Mouse (Mus musculus) myocyte (in vitro differentiated cells): ENCODE measurements around the gene Plekhb1. TPM values are rescaled to one million over a fixed set of nuclear protein-coding genes. Genes with fewer than 3 reads are reported as not detected.

ENCODE experiments used
- H3K27me3 ChIP-seq: one replicate; pipeline ENCODE4 v1.6.1; 2011; ENCODE audit not compliant: control insufficient read depth, insufficient read depth, insufficient read length
- H3K36me3 ChIP-seq: one replicate; pipeline ENCODE4 v1.6.1; 2011; ENCODE audit not compliant: control insufficient read depth, insufficient read depth
- H3K4me2 ChIP-seq: one replicate; pipeline ENCODE4 v1.6.1; 2011; ENCODE audit warnings: low read depth, control low read depth
- H3K4me3 ChIP-seq: one replicate; pipeline ENCODE4 v1.5.1; 2011; ENCODE audit warnings: mild to moderate bottlenecking, control low read depth, moderate library complexity
- H3K79me2 ChIP-seq: one replicate; pipeline ENCODE4 v1.6.1; 2011; ENCODE audit not compliant: control insufficient read depth, insufficient read depth
- H3ac ChIP-seq: one replicate; pipeline ENCODE4 v1.6.1; 2011; ENCODE audit not compliant: control insufficient read depth, insufficient read length
- CEBPB ChIP-seq: IDR thresholded peaks from 2 replicates; pipeline ENCODE4 v1.6.1; 2011; ENCODE audit warnings: mild to moderate bottlenecking, moderate library complexity; ENCODE audit not compliant: poor library complexity, insufficient read depth, severe bottlenecking
- E2F4 ChIP-seq: IDR thresholded peaks from one replicate; pipeline ENCODE4 v1.6.1; 2011; ENCODE audit warnings: mild to moderate bottlenecking, control low read depth, moderate library complexity; ENCODE audit not compliant: insufficient read depth
- MAX ChIP-seq: IDR thresholded peaks from one replicate; pipeline ENCODE4 v1.6.1; 2011; ENCODE audit warnings: low read depth, mild to moderate bottlenecking, control low read depth
- MYOD1 ChIP-seq, 3 experiments: IDR thresholded peaks; one replicate each; pipeline ENCODE4 v1.6.1; 2011; ENCODE audit warnings: control low read depth in 2 of 3, low read depth in 2 of 3, mild to moderate bottlenecking in 2 of 3, moderate library complexity in 1 of 3; ENCODE audit not compliant: insufficient read length in 2 of 3, control insufficient read depth in 1 of 3
- MYOG ChIP-seq, 3 experiments: IDR thresholded peaks; one replicate each; pipeline ENCODE4 v1.6.1; 2011; ENCODE audit warnings: control low read depth in 2 of 3, low read depth in 2 of 3, mild to moderate bottlenecking in 2 of 3; ENCODE audit not compliant: insufficient read length in 2 of 3, control insufficient read depth in 1 of 3, insufficient read depth in 1 of 3
- POLR2A ChIP-seq: IDR thresholded peaks from one replicate; pipeline ENCODE4 v1.6.1; 2011; ENCODE audit warnings: low read depth, mild to moderate bottlenecking, control low read depth, moderate library complexity; ENCODE audit not compliant: insufficient read length
- POLR2AphosphoS2 ChIP-seq: IDR thresholded peaks from one replicate; pipeline ENCODE4 v1.6.1; 2011; ENCODE audit warnings: low read depth, control low read depth; ENCODE audit not compliant: insufficient read length
- REST ChIP-seq: IDR thresholded peaks from one replicate; pipeline ENCODE4 v1.6.1; 2011; ENCODE audit warnings: mild to moderate bottlenecking, control low read depth, moderate library complexity; ENCODE audit not compliant: insufficient read depth, insufficient read length
- SRF ChIP-seq: IDR thresholded peaks from one replicate; pipeline ENCODE4 v1.6.1; 2011; ENCODE audit warnings: low read depth; ENCODE audit not compliant: control insufficient read depth, insufficient read length
- TCF12 ChIP-seq: IDR thresholded peaks from one replicate; pipeline ENCODE4 v1.6.1; 2011; ENCODE audit warnings: mild to moderate bottlenecking, control low read depth; ENCODE audit not compliant: poor library complexity, insufficient read depth, severe bottlenecking
- TCF3 ChIP-seq: IDR thresholded peaks from one replicate; pipeline ENCODE4 v1.6.1; 2011; ENCODE audit warnings: low read depth, control low read depth; ENCODE audit not compliant: insufficient read length
- USF1 ChIP-seq: IDR thresholded peaks from one replicate; pipeline ENCODE4 v1.6.1; 2011; ENCODE audit warnings: low read depth, mild to moderate bottlenecking, control low read depth, moderate library complexity
- polyA plus RNA-seq: library from polyadenylated mRNA; unstranded; fragments of >200 nt; fragmentation: generic; extraction: Trizol; gene quantifications from one replicate; pipeline ENCODE4 v1.2.1, GENCODE M21; 2012; ENCODE audit warnings: missing spikeins

Plekhb1 gene
- polyA plus RNA-seq, 1 experiment, result 1.9 TPM

- Histone ChIP-seq H3K4me3 (no peak overlapping the region), H3K79me2 (no peaks in the 10 kb centered on the region), H3ac (no peak overlapping the region), H3K4me2 (no peak overlapping the region), H3K27me3 (no peaks in the 10 kb centered on the region), H3K36me3 (no peaks in the 10 kb centered on the region)
- TF ChIP-seq POLR2AphosphoS2, result no peak
- TF ChIP-seq POLR2A, result no peak
- no peak for TF ChIP-seq TCF3
- TF ChIP-seq MYOD1 (IDR thresholded peaks at IDR 0.05; ENCODE audit: control insufficient read depth in 1 of 3, insufficient read length in 2 of 3, low read depth in 2 of 3), result no peak
- no peak for TF ChIP-seq SRF
- no peak for TF ChIP-seq MYOG (IDR thresholded peaks at IDR 0.05; ENCODE audit: control insufficient read depth in 1 of 3, insufficient read depth in 1 of 3, insufficient read length in 2 of 3, low read depth in 2 of 3)
- TF ChIP-seq CEBPB, result no peak
- no peak for TF ChIP-seq USF1
- no peak for TF ChIP-seq E2F4
- no peak for TF ChIP-seq REST
- TF ChIP-seq MAX, result no peak
- no peak for TF ChIP-seq TCF12
Observed at GRCm38 (mm10) chr7:100678948-100679880, 17.0 kb upstream of the Plekhb1 start.

DNA sequence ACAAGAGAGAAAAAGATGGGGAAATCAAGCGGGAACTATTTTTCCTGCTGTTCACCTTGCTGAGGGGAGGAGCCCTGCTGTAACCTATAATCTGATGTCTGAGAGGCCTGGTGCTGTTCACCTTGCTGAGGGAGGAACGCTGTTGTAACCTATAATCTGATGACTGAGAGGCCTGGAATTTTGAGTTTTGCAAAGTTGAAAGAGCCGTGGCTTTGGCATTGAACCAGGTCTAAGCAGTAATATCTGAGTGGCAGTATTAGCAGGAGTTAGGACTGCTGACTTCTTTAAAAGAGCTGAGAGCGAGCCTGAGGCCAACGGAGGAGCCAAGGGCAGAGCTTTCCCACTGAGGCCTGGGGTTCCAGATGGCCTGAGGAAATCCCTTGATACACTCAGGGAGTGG, 15.8 kb upstream of the Plekhb1 start:
- Histone ChIP-seq H3K79me2 (no peaks in the 10 kb centered on the region), H3K27me3 (no peaks in the 10 kb centered on the region), H3K4me2 (no peak overlapping the region), H3ac (no peak overlapping the region), H3K4me3 (no peak overlapping the region), H3K36me3 (no peaks in the 10 kb centered on the region)
- TF ChIP-seq POLR2AphosphoS2 (no peak), REST (no peak), SRF (no peak), POLR2A (no peak), TCF3 (no peak), MYOG (IDR thresholded peaks at IDR 0.05; ENCODE audit: control insufficient read depth in 1 of 3, insufficient read depth in 1 of 3, insufficient read length in 2 of 3, low read depth in 2 of 3) (no peak)

DNA sequence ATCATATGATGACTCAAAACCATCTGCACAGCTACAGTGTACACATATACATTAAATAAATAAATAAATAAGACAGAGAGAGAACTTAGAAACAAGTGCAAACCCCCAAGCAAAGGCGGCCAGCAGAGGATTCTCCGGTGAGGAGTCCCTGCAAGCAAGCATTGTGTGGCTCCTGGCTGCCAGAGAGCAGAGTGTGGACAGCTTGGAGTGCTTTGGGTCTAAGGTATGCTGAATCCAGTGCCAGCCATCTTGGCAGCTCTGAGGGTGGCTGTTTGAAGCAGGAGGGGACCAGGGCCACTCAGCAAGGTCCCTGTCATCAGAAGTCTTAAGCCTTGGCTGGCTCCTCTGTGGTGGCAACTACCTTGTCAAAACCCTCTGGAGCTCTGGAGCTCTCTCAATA, 12.7 kb upstream of the Plekhb1 start:
- Histone ChIP-seq H3K79me2 (no peaks in the 10 kb centered on the region), H3ac (no peak overlapping the region), H3K27me3 (no peaks in the 10 kb centered on the region), H3K4me3 (no peak overlapping the region), H3K4me2 (no peak overlapping the region), H3K36me3 (no peaks in the 10 kb centered on the region)
- TF ChIP-seq POLR2AphosphoS2 (no peak), MYOD1 (IDR thresholded peaks at IDR 0.05; ENCODE audit: control insufficient read depth in 1 of 3, insufficient read length in 2 of 3, low read depth in 2 of 3) (no peak), POLR2A (no peak), TCF3 (no peak), TCF12 (no peak), SRF (no peak), MAX (no peak), CEBPB (no peak), MYOG (IDR thresholded peaks at IDR 0.05; ENCODE audit: control insufficient read depth in 1 of 3, insufficient read depth in 1 of 3, insufficient read length in 2 of 3, low read depth in 2 of 3) (no peak), USF1 (no peak), REST (no peak), E2F4 (no peak)

- Histone ChIP-seq H3K79me2 (no peaks in the 10 kb centered on the region), H3K36me3 (no peaks in the 10 kb centered on the region), H3K4me3 (no peak overlapping the region), H3K27me3 (no peaks in the 10 kb centered on the region), H3K4me2 (no peak overlapping the region), H3ac (no peak overlapping the region)
- no peak for TF ChIP-seq REST
- no peak for TF ChIP-seq TCF12
- TF ChIP-seq SRF, result no peak
Observed at GRCm38 (mm10) chr7:100673452-100673851, 11.2 kb upstream of the Plekhb1 start.

DNA sequence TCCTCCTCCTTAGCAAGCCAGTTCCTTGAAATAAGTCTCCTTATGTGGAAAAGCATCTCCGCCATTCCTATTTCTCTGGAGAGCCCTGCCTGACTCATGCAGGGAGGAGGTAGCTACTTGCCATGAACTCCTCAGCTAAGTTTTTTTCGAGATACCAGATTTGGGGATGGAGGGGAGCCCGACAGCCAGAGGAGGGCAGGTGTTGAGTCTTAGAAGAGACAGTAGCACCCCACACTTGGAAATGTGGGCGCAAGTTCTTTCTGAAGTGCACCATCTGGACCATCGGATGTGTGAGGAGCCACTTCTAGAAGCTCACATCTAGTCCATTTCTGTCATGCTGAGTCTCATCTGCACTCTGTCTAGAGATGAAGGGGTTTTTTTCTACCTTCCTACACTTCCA, 8.4 kb upstream of the Plekhb1 start:
- Histone ChIP-seq H3K4me3 (no peak overlapping the region), H3ac (no peak overlapping the region), H3K79me2 (no peaks in the 10 kb centered on the region), H3K4me2 (no peak overlapping the region), H3K36me3 (no peaks in the 10 kb centered on the region), H3K27me3 (no peaks in the 10 kb centered on the region)
- TF ChIP-seq MYOD1 (IDR thresholded peaks at IDR 0.05; ENCODE audit: control insufficient read depth in 1 of 3, insufficient read length in 2 of 3, low read depth in 2 of 3) (no peak), TCF12 (no peak), SRF (no peak), MAX (no peak), POLR2A (no peak), MYOG (IDR thresholded peaks at IDR 0.05; ENCODE audit: control insufficient read depth in 1 of 3, insufficient read depth in 1 of 3, insufficient read length in 2 of 3, low read depth in 2 of 3) (no peak), REST (no peak), TCF3 (no peak), USF1 (no peak), E2F4 (no peak), CEBPB (no peak), POLR2AphosphoS2 (no peak)
